Mouse (Mus musculus) thymus, adult 2 months (tissue): ENCODE results near the gene Ppy.

Experiments
- CTCF ChIP-seq: fragments of 200-500 bp; IDR thresholded peaks from 2 replicates; pipeline ENCODE4 v1.5.1; 2012; ENCODE audit warnings: mild to moderate bottlenecking, control low read depth, low read length, moderate library complexity, borderline replicate concordance; ENCODE audit not compliant: control insufficient read depth, poor library complexity, insufficient read depth; ENCODE audit errors: extremely low read depth
- POLR2A ChIP-seq: fragments of 200-500 bp; IDR thresholded peaks from 2 replicates; pipeline ENCODE4 v1.6.1; 2012; ENCODE audit warnings: mild to moderate bottlenecking, low read length, control low read depth, moderate library complexity; ENCODE audit not compliant: control insufficient read depth, poor library complexity, insufficient read depth; ENCODE audit errors: extremely low read depth

- TF ChIP-seq POLR2A (no peak), CTCF (no peak)
Measured at GRCm38 (mm10) chr11:102068969-102069368, 32.1 kb downstream of the Ppy start.
